Mouse (Mus musculus) liver, adult 2 months (tissue): ENCODE measurements at regions not wholly inside any gene's neighbourhood (a gene's known extent, or its start where the extent isn't known, plus 50 kb on each side); places are given as distances from the start of the nearest gene placed in this dataset.

Source experiments
- DNase-seq: peaks from one replicate; pipeline ENCODE4 v3.0.0-alpha.2; 2011; ENCODE audit warnings: low read depth, low spot score; ENCODE audit errors: extremely low read depth
- H3K27ac ChIP-seq: fragments of 200-500 bp; replicated peaks from 2 replicates; pipeline ENCODE4 v1.5.1; 2012; ENCODE audit warnings: low read depth, mild to moderate bottlenecking, control low read depth, inconsistent platforms, low read length; ENCODE audit not compliant: insufficient read depth
- H3K27me3 ChIP-seq: fragments of 200-500 bp; 2 replicates; pipeline ENCODE4 v1.6.1; 2012; ENCODE audit warnings: mild to moderate bottlenecking, moderate library complexity, low read length, inconsistent platforms; ENCODE audit not compliant: control insufficient read depth, insufficient read depth
- H3K36me3 ChIP-seq: fragments of 200-500 bp; 2 replicates; pipeline ENCODE4 v1.6.1; 2012; ENCODE audit warnings: low read length, inconsistent platforms; ENCODE audit not compliant: control insufficient read depth, insufficient read depth
- H3K4me1 ChIP-seq: fragments of 200-500 bp; 2 replicates; pipeline ENCODE4 v1.6.1; 2011; ENCODE audit warnings: low read length; ENCODE audit not compliant: control insufficient read depth, insufficient read depth
- H3K4me3 ChIP-seq: fragments of 200-500 bp; 2 replicates; pipeline ENCODE4 v1.5.1; 2011; ENCODE audit warnings: low read depth, mild to moderate bottlenecking, control low read depth, low read length, moderate library complexity; ENCODE audit not compliant: insufficient read depth
- H3K79me2 ChIP-seq: fragments of 200-500 bp; 2 replicates; pipeline ENCODE4 v1.6.1; 2012; ENCODE audit warnings: inconsistent platforms, mild to moderate bottlenecking, low read length, moderate library complexity; ENCODE audit not compliant: control insufficient read depth, insufficient read depth
- H3K9ac ChIP-seq: fragments of 200-500 bp; 2 replicates; pipeline ENCODE4 v1.6.1; 2012; ENCODE audit warnings: low read depth, mild to moderate bottlenecking, control low read depth, inconsistent platforms, low read length
- CTCF ChIP-seq: fragments of 200-500 bp; IDR thresholded peaks from 2 replicates; pipeline ENCODE4 v1.5.1; 2011; ENCODE audit warnings: low read depth, low read length, control low read depth
- POLR2A ChIP-seq: fragments of 200-500 bp; IDR thresholded peaks from 2 replicates; pipeline ENCODE4 v1.6.1; 2011; ENCODE audit warnings: low read length, control low read depth; ENCODE audit not compliant: insufficient read depth; ENCODE audit errors: extremely low read depth
- WGBS: fragments of 180-500 bp; shearing (Covaris S2); methylation state at CpG from one replicate; pipeline ENCODE4 v1.1.7; 2018; 5-methylcytosine and 5-hydroxymethylcytosine counted together

- DNase-seq, result peak; percentile 52
- no peaks in the 10 kb centered on the region for H3K36me3 ChIP-seq
- no peak overlapping the region for H3K4me3 ChIP-seq
- no peak overlapping the region for H3K9ac ChIP-seq
- no peaks in the 10 kb centered on the region for H3K79me2 ChIP-seq
- TF ChIP-seq CTCF, result no peak
- TF ChIP-seq POLR2A, result no peak
- H3K27ac ChIP-seq, result no peak overlapping the region
- H3K4me1 ChIP-seq, result peaks cover 5% of the 10 kb centered on the region; the same call in 1 of the 2 replicates
- WGBS, result 6% methylated on average over 5 of the region's 5 CpGs
- no peaks in the 10 kb centered on the region for H3K27me3 ChIP-seq
Measured at GRCm38 (mm10) chr10:98741398-98741797, 172.8 kb upstream of the Atp2b1 start.

- no peak overlapping the region for H3K9ac ChIP-seq
- WGBS, result 61% methylated on average over 16 of the region's 16 CpGs
- no peak overlapping the region for H3K4me3 ChIP-seq
- H3K4me1 ChIP-seq, result peaks cover 5% of the 10 kb centered on the region; the same call in 1 of the 2 replicates
- no peaks in the 10 kb centered on the region for H3K27me3 ChIP-seq
- TF ChIP-seq POLR2A (no peak), CTCF (no peak)
- no peak overlapping the region for H3K27ac ChIP-seq
- DNase-seq, result no peak
- H3K36me3 ChIP-seq, result no peaks in the 10 kb centered on the region
- no peaks in the 10 kb centered on the region for H3K79me2 ChIP-seq
Measured at GRCm38 (mm10) chr10:98742822-98743605, 171.2 kb upstream of the Atp2b1 start.

GRCm38 (mm10) chr10:98744246-98744645 lies 170.0 kb upstream of the Atp2b1 start:
- no peak overlapping the region for H3K4me3 ChIP-seq
- H3K4me1 ChIP-seq, result peaks cover 5% of the 10 kb centered on the region; the same call in 1 of the 2 replicates
- TF ChIP-seq CTCF (no peak), POLR2A (no peak)
- no peaks in the 10 kb centered on the region for H3K79me2 ChIP-seq
- no peak overlapping the region for H3K27ac ChIP-seq
- no peaks in the 10 kb centered on the region for H3K27me3 ChIP-seq
- peak; percentile 49 for DNase-seq
- H3K36me3 ChIP-seq, result no peaks in the 10 kb centered on the region
- 62% methylated on average over 6 of the region's 6 CpGs for WGBS
- H3K9ac ChIP-seq, result no peak overlapping the region

GRCm38 (mm10) chr10:98744662-98745061 lies 169.5 kb upstream of the Atp2b1 start:
- TF ChIP-seq CTCF (no peak), POLR2A (no peak)
- Histone ChIP-seq H3K9ac (no peak overlapping the region), H3K4me3 (no peak overlapping the region), H3K36me3 (no peaks in the 10 kb centered on the region), H3K79me2 (no peaks in the 10 kb centered on the region), H3K27ac (no peak overlapping the region), H3K27me3 (no peaks in the 10 kb centered on the region), H3K4me1 (peaks cover 5% of the 10 kb centered on the region; the same call in 1 of the 2 replicates)
- no peak for DNase-seq
- WGBS, result 68% methylated on average over 6 of the region's 6 CpGs

- no peak for DNase-seq
- no peaks in the 10 kb centered on the region for H3K36me3 ChIP-seq
- WGBS, result 76% methylated on average over 2 of the region's 2 CpGs
- H3K4me1 ChIP-seq, result peaks cover 5% of the 10 kb centered on the region; the same call in 1 of the 2 replicates
- TF ChIP-seq CTCF, result no peak
- no peak for TF ChIP-seq POLR2A
- no peak overlapping the region for H3K4me3 ChIP-seq
- H3K27ac ChIP-seq, result no peak overlapping the region
- H3K27me3 ChIP-seq, result no peaks in the 10 kb centered on the region
- no peaks in the 10 kb centered on the region for H3K79me2 ChIP-seq
- no peak overlapping the region for H3K9ac ChIP-seq
Measured at GRCm38 (mm10) chr10:98745409-98745808, 168.8 kb upstream of the Atp2b1 start.

- TF ChIP-seq CTCF (no peak), POLR2A (no peak)
- Histone ChIP-seq H3K27ac (no peak overlapping the region), H3K9ac (no peak overlapping the region), H3K4me3 (no peak overlapping the region), H3K4me1 (peaks cover 5% of the 10 kb centered on the region; the same call in 1 of the 2 replicates), H3K79me2 (no peaks in the 10 kb centered on the region), H3K27me3 (no peaks in the 10 kb centered on the region), H3K36me3 (no peaks in the 10 kb centered on the region)
- 90% methylated on average over 5 of the region's 5 CpGs for WGBS
- no peak for DNase-seq
Measured at GRCm38 (mm10) chr10:98745861-98746260, 168.3 kb upstream of the Atp2b1 start.
